Mouse (Mus musculus) lung, adult 2 months (tissue): Measurements from ENCODE around the gene Dctn2. TPM values are rescaled to one million over a fixed set of nuclear protein-coding genes. Genes with fewer than 3 reads are reported as not detected.

ENCODE experiments used
- DNase-seq: peaks from one replicate; pipeline ENCODE4 v3.0.0; 2022
- H3K4me1 ChIP-seq: fragments of 200-500 bp; 2 replicates; pipeline ENCODE4 v1.6.1; 2011; ENCODE audit warnings: low read length; ENCODE audit not compliant: control insufficient read depth, insufficient read depth
- H3K4me3 ChIP-seq: fragments of 200-500 bp; replicated peaks from 2 replicates; pipeline ENCODE3; 2011; ENCODE audit warnings: low read depth, mild to moderate bottlenecking, control low read depth, low read length; ENCODE audit errors: extremely low read depth
- CTCF ChIP-seq: fragments of 200-500 bp; IDR thresholded peaks from 2 replicates; pipeline ENCODE4 v1.5.1; 2011; ENCODE audit warnings: mild to moderate bottlenecking, low read length, control low read depth; ENCODE audit not compliant: insufficient read depth
- POLR2A ChIP-seq: fragments of 200-500 bp; IDR thresholded peaks from 2 replicates; pipeline ENCODE4 v1.6.1; 2011; ENCODE audit warnings: low read depth, mild to moderate bottlenecking, control low read depth, low read length, borderline replicate concordance; ENCODE audit errors: extremely low read depth
- WGBS: fragments of 180-500 bp; shearing (Covaris S2); methylation state at CpG from one replicate; pipeline ENCODE4 v1.1.7; 2018; 5-methylcytosine and 5-hydroxymethylcytosine counted together
- polyA plus RNA-seq: library from polyadenylated mRNA; depleted of rRNA; stranded (reverse); fragments of >200 nt; gene quantifications from 2 replicates; pipeline ENCODE4 v1.2.3, GENCODE M21; 2012

The Dctn2 gene
- polyA plus RNA-seq, 1 experiment = 178 TPM

DNA sequence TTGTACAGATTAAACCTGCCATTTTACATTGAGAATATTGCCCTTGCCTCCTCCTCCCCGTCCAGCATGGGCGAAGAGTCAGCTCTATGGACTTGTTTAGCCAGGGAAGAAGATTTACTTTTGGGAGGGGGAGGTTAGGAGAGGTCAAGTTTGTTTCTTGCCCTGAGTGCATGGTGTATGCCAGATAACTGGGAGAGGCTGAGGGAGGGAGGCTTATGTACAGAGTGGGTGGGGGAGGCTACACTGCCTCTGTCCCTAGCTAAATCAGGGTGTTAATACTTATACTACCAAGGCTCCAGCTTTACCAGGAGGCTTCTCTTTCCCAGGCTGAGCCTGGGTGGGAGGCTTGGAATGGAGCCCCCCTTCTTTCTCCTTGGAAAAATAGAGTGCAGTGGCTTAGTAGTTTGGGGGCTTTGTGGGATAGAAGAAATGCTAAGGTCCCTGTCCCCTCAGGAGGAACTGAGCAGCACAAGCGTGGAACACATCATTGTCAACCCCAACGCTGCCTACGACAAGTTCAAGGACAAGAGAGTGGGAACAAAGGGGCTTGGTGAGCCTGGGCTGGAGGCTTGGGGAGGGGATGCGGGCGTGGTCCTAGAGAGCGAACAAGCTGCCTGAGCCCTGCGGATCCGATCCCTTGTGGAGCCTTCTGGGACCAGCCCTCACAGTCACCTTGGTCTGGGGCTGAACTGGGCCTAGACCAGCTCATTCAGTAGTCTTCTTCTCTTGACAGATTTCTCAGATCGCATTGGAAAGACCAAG, 8.3 kb downstream of the Dctn2 start:
- no peak for DNase-seq
- Histone ChIP-seq H3K4me1 (peaks cover 7% of the 10 kb centered on the region), H3K4me3 (no peak overlapping the region)
- no peak for TF ChIP-seq CTCF
- TF ChIP-seq POLR2A = no peak
- WGBS = 79% methylated on average over 11 of the region's 11 CpGs

DNA sequence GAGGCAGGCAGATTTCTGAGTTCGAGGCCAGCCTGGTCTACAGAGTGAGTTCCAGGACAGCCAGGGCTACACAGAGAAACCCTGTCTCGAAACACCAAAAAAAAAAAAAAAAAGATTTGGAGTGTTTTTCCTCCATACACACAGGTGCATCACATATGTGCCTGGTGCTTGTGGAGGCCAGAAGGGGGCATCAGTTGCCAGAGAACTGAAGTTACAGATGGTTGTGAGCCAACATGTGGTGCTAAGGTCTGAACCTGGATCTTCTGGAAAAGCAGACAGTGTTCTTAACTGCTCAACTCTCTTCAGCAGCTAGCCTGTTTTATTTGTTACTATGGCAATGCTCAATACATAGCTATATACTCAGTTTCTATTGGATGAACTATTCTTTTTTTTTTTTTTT, 13.6 kb downstream of the Dctn2 start:
- WGBS = 100% methylated on average over 2 of the region's 2 CpGs
- DNase-seq = no peak
- Histone ChIP-seq H3K4me3 (no peak overlapping the region), H3K4me1 (no peaks in the 10 kb centered on the region)
- TF ChIP-seq CTCF (no peak), POLR2A (no peak)

DNA sequence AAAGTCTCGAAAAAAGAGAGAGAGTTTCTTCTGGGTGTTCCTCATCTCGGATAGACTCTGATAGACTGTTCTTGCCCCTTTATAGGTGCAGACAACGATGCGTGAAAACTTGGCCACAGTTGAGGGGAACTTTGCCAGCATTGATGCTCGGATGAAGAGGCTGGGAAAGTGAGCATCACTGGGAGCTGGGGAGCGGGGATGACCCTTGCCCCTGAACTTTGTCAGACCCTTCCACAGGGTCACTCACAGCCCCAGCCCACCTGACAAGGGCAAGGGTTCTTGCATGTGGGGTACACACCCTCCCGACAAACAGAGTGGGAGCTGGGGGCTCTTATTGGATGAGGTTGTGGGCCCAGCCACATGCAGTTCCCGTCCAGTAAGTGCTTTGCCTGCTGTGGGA, 15.1 kb downstream of the Dctn2 start:
- no peak for DNase-seq
- 88% methylated on average over 8 of the region's 8 CpGs for WGBS
- TF ChIP-seq CTCF = no peak
- Histone ChIP-seq H3K4me3 (no peak overlapping the region), H3K4me1 (no peaks in the 10 kb centered on the region)

DNA sequence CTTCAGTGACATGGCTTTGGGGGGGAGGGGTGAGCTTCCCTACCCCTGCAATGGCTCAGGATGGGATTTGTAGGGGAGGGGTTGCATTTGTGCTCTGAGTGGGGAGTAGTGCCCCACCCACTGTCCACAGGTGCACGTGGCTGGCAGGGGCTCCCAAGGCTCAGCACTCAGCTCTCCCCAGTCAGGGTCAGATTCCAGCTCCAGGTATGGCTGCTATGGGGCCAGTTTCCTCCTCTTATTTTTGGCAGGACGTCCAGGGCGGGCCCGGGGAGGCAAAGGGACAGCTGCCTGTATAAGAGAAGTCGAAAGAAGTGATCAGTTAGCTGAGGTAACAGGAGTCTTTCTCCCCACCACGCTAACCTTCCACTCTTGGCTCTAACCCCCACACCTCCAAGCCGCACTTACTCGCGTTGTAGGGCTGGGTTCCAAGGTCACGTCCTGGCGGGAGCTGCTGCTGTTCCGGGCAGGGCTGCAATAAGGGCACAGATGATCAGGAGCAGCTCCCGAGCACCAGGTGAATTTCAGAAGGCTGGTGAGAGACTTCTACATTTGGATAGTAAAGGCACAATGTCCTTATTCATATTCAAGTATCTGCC, 16.6 kb downstream of the Dctn2 start:
- H3K4me1 ChIP-seq = peaks cover 9% of the 10 kb centered on the region
- no peak overlapping the region for H3K4me3 ChIP-seq
- 72% methylated on average over 13 of the region's 13 CpGs for WGBS
- TF ChIP-seq CTCF (no peak), POLR2A (no peak)
- DNase-seq = no peak

DNA sequence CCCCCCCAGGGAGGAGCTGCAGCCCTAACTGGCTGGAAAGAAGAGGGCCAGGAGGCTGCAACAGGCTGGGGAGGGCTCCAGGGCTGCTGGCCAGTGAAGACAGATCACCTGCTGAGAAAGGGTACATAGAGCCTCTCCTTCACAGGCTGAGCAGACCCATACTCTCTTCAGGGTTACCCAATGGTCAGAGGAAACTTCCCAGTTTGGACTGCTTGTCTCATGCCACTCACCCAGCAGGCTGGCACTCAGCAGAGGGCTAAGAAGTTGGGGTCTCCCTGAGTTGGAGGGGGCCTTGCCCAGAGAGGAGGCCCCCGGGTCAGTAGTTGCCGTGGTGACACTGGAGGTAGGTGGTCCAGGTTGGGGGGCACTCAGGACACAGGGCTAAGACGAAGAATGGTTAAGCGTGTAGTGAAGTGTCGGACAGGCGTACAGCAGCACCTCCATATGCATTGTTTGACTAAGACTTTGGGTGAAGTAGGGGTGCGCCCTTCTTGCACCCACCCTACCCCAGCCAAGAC, 18.0 kb downstream of the Dctn2 start:
- 93% methylated on average over 7 of the region's 7 CpGs for WGBS
- no peak for DNase-seq

DNA sequence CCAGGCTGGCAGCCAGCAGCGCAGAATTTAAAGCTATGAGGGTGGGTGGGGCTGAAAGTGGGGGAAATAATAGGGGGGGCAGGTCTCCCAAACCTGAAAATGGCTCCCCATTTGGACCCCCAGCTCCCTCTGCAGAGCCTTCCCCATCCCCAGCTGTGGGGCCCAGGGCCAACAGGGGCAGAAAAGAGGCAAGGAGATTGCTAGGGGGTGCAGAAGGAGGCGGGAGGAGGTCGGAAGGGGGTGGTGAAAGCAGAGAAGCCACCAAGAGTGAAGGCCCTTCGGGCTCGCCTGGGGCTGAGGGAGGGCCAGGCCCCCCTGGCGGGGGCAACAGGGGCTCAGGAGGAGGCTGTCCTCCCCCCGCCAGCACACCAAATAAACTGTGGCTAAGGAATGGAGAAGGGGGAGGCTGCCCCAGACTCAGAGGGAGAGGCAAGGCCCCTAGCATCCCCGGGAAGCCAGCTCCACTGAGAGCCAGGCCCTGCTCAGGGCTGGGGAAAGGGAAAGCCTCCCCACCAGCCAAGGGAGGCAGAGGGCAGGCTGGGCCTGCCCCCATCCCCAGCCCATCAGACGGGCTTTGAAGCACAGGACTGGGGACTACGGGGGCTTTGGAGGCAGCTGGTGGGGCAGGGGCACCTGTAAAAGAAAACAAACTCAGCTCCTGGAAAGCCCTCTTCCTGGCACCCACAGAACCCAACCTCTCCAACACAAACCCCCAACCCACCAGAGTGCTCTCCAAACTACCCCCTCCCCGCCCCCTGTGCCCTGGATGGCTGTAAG, 18.7 kb downstream of the Dctn2 start:
- Histone ChIP-seq H3K4me1 (peaks cover 12% of the 10 kb centered on the region), H3K4me3 (no peak overlapping the region)
- TF ChIP-seq POLR2A = no peak
- TF ChIP-seq CTCF = no peak
- no peak for DNase-seq
- WGBS = 82% methylated on average over 11 of the region's 11 CpGs

More for the DNA sequence above, 18.0 kb downstream of the Dctn2 start:
- Histone ChIP-seq H3K4me3 (no peak overlapping the region), H3K4me1 (peaks cover 9% of the 10 kb centered on the region)
- TF ChIP-seq POLR2A (no peak), CTCF (no peak)

DNA sequence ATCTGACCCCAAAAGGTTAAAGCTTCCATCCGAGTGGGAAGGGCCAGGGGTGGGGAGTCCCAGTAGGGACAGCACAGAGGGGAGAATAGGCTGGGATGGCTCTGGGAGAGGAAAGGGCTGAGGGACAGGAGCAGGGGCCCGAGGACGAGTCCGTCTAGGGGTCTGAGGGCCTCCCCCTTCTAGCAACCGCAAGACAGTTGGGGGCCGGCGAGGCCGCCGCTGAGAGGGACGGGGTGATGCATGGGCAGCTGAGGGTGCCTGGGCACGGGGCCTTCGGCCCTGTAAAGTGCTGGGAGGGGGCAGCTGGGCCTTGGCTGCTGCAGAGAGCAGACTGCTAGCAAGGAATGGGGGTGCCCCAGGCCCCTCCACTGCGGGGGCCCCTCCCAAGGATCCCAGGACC, 19.5 kb downstream of the Dctn2 start:
- 77% methylated on average over 13 of the region's 13 CpGs for WGBS
- Histone ChIP-seq H3K4me1 (peaks cover 13% of the 10 kb centered on the region), H3K4me3 (no peak overlapping the region)
- no peak for DNase-seq
- TF ChIP-seq POLR2A (no peak), CTCF (no peak)

DNA sequence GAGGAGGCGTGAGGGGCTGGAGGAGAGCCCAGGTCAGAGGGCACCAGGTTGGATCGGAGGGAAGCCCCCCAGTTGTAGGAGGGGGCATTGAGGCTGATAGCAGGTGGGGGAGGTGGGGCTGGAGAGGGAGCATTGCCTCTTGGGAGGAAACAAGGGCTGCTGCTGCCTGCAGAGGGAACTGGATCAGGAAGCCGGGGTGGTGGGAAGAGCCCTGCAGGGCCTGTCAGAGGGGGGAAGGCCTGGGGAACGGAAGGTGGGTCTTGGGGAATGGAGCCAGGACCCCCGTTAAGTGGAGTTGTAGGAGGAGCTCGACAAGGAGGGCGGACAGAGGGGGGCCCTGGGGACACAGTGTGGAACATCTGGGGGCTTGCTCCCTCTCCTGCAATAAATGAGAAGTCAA, 20.0 kb downstream of the Dctn2 start:
- H3K4me3 ChIP-seq = no peak overlapping the region
- H3K4me1 ChIP-seq = peaks cover 13% of the 10 kb centered on the region
- no peak for DNase-seq
- no peak for TF ChIP-seq POLR2A
- no peak for TF ChIP-seq CTCF
- 70% methylated on average over 7 of the region's 7 CpGs for WGBS

DNA sequence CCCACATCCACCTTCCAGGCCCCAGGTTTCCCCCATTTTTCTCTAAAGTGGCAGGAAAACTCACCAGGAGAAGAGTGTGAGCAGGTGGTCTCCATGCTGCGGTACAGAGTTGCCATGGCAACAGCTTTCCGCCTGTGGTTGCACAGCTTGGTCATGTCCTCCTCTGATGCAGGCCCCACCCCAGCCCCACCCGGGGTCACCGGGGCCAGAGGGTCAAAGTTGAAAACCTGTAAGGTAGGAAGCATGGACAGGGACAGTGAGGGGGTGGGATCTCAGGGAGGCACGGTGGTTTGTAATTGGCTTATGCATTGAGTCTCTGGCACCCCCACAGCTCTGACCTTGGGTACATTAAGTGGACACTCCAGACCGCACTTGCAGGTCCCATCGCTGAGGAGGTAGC, 20.6 kb downstream of the Dctn2 start:
- no peak overlapping the region for H3K4me3 ChIP-seq
- TF ChIP-seq CTCF = no peak
- no peak for TF ChIP-seq POLR2A
- no peak for DNase-seq
- WGBS = 49% methylated on average over 7 of the region's 7 CpGs
- peaks cover 15% of the 10 kb centered on the region for H3K4me1 ChIP-seq
